Mouse (Mus musculus): ENCODE measurements around the gene Itih5. TPM values are rescaled to one million over a fixed set of nuclear protein-coding genes. Genes with fewer than 3 reads are reported as not detected.

Itih5 gene
- polyA plus RNA-seq, 1 experiment from 2014 or later: 7.7 TPM

DNA sequence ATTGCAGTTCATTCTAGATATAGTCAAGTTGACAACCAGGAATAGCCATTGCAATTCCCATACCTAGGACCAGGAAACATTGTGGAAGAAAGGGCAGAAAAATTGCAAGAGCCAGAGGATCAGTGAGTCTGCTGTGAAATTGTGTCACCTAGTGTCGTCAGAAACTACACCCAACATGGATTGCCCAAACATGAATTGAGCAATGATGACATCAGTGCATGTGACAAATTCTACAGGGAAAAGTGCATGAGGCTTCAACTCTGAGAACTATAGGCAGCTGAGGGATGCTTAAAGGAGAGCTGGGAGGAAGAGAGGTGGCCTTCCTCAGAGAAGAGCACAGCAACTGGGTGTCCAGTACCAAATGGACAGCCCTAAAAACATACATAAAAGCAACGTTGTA is 16.1 kb upstream of the Itih5 start:
- Histone ChIP-seq H3K4me1 (no peaks in the 10 kb centered on the region), H3K9me3 (replicated peaks) (no peaks in the 10 kb centered on the region), H3K27ac (no peak overlapping the region), H3K27me3 (no peaks in the 10 kb centered on the region), H3K9ac (no peak overlapping the region), H3K4me2 (replicated peaks) (no peak overlapping the region), H3K36me3 (no peaks in the 10 kb centered on the region), H3K4me3 (no peak overlapping the region)
- 72% methylated on average over 2 of the region's 2 CpGs for WGBS
- no peak for ATAC-seq (ENCODE audit: low FRiP score)

DNA sequence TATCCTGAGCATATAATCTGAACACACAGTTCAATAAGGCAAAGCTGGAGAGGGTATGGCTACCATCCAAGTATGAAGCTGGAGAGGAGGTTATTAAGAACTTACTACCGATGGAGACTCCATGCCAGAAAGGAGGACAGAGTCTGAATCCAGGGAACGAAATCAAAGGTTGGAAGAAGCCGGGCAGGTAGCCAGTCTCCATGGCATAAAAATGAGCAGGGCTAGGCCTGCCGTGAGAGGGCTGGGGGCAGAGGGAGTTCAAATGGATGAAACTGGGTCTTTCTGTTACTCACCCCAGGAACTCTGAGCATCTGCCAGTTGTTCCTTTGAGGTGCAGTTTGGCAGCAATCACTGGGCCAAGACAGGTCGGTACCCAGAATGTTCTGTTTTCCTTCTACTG is 12.9 kb upstream of the Itih5 start:
- H3K4me2 ChIP-seq (replicated peaks): no peak overlapping the region
- no peak overlapping the region for H3K4me3 ChIP-seq
- no peaks in the 10 kb centered on the region for H3K4me1 ChIP-seq
- ATAC-seq (ENCODE audit: low FRiP score): no peak
- H3K9ac ChIP-seq: no peak overlapping the region
- WGBS: 76% methylated on average over 5 of the region's 5 CpGs
- H3K9me3 ChIP-seq (replicated peaks): no peaks in the 10 kb centered on the region
- no peaks in the 10 kb centered on the region for H3K27me3 ChIP-seq
- no peak overlapping the region for H3K27ac ChIP-seq
- H3K36me3 ChIP-seq: no peaks in the 10 kb centered on the region

GRCm38 (mm10) chr2:10142472-10143454 is 10.6 kb upstream of the Itih5 start:
- H3K9me3 ChIP-seq (replicated peaks): no peaks in the 10 kb centered on the region
- no peak overlapping the region for H3K27ac ChIP-seq
- no peaks in the 10 kb centered on the region for H3K4me1 ChIP-seq
- H3K36me3 ChIP-seq: no peaks in the 10 kb centered on the region
- H3K9ac ChIP-seq: no peak overlapping the region
- H3K27me3 ChIP-seq: 0 out of 2 replicates have a peak, but pooled peaks cover 2% of the 10 kb centered on the region
- no peak overlapping the region for H3K4me3 ChIP-seq
- peak; percentile 73 for ATAC-seq (ENCODE audit: low FRiP score)
- no peak overlapping the region for H3K4me2 ChIP-seq (replicated peaks)
- 35% methylated on average over 8 of the region's 8 CpGs for WGBS

- H3K4me3 ChIP-seq: no peak overlapping the region
- no peaks in the 10 kb centered on the region for H3K9me3 ChIP-seq (replicated peaks)
- H3K4me1 ChIP-seq: no peaks in the 10 kb centered on the region
- no peaks in the 10 kb centered on the region for H3K36me3 ChIP-seq
- H3K27me3 ChIP-seq: 0 out of 2 replicates have a peak, but pooled peaks cover 2% of the 10 kb centered on the region
- no peak overlapping the region for H3K9ac ChIP-seq
- WGBS: 71% methylated on average over 6 of the region's 6 CpGs
- no peak overlapping the region for H3K4me2 ChIP-seq (replicated peaks)
- no peak overlapping the region for H3K27ac ChIP-seq
- no peak for ATAC-seq (ENCODE audit: low FRiP score)
Observed at GRCm38 (mm10) chr2:10145514-10145913, 7.9 kb upstream of the Itih5 start.

- H3K36me3 ChIP-seq: no peaks in the 10 kb centered on the region
- H3K4me3 ChIP-seq: no peak overlapping the region
- no peak overlapping the region for H3K27ac ChIP-seq
- 77% methylated on average over 8 of the region's 8 CpGs for WGBS
- no peak overlapping the region for H3K9ac ChIP-seq
- no peaks in the 10 kb centered on the region for H3K4me1 ChIP-seq
- H3K9me3 ChIP-seq (replicated peaks): no peaks in the 10 kb centered on the region
- H3K27me3 ChIP-seq: 0 out of 2 replicates have a peak, but pooled peaks cover 2% of the 10 kb centered on the region
- H3K4me2 ChIP-seq (replicated peaks): no peak overlapping the region
- ATAC-seq (ENCODE audit: low FRiP score): no peak
Observed at GRCm38 (mm10) chr2:10147176-10147575, 6.2 kb upstream of the Itih5 start.

DNA sequence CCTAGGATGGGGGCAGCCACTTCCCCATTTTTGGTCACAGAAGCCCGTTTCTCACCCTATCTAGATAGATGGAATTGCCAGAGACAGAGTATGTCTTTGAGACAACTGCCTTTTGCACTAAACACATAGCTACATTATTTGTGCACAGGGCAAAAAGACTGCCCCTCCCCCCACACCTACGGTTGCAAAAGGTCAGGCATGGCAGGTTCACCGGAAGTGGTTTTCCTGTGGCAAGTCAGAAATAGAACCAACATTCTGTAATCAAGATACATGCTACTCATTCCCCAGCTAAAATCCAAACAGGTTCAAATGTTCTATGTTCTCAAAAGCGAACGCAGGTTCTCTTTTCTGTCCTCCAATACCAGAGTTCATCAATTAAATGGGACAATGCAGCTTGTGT is 781 bp upstream of the Itih5 start:
- no peak overlapping the region for H3K4me2 ChIP-seq (replicated peaks)
- no peaks in the 10 kb centered on the region for H3K36me3 ChIP-seq
- H3K9me3 ChIP-seq (replicated peaks): no peaks in the 10 kb centered on the region
- H3K9ac ChIP-seq: no peak overlapping the region
- 86% methylated on average over 5 of the region's 5 CpGs for WGBS
- no peaks in the 10 kb centered on the region for H3K27me3 ChIP-seq
- H3K4me1 ChIP-seq: peaks cover 15% of the 10 kb centered on the region; the same call in 1 of the 2 replicates
- no peak overlapping the region for H3K4me3 ChIP-seq
- H3K27ac ChIP-seq: no peak overlapping the region
- ATAC-seq (ENCODE audit: low FRiP score): no peak

GRCm38 (mm10) chr2:10157184-10157583 is 3.8 kb downstream of the Itih5 start:
- no peak overlapping the region for H3K4me2 ChIP-seq (replicated peaks)
- no peak for ATAC-seq (ENCODE audit: low FRiP score)
- no peak overlapping the region for H3K27ac ChIP-seq
- H3K9ac ChIP-seq: no peak overlapping the region
- no peaks in the 10 kb centered on the region for H3K9me3 ChIP-seq (replicated peaks)
- no peaks in the 10 kb centered on the region for H3K36me3 ChIP-seq
- 90% methylated on average over 10 of the region's 10 CpGs for WGBS
- H3K27me3 ChIP-seq: no peaks in the 10 kb centered on the region
- H3K4me1 ChIP-seq: peaks cover 15% of the 10 kb centered on the region; the same call in 1 of the 2 replicates
- H3K4me3 ChIP-seq: no peak overlapping the region

GRCm38 (mm10) chr2:10162011-10162410 is 8.6 kb downstream of the Itih5 start:
- WGBS: 92% methylated on average over 4 of the region's 4 CpGs
- H3K36me3 ChIP-seq: no peaks in the 10 kb centered on the region
- H3K4me3 ChIP-seq: no peak overlapping the region
- H3K9me3 ChIP-seq (replicated peaks): no peaks in the 10 kb centered on the region
- H3K27me3 ChIP-seq: no peaks in the 10 kb centered on the region
- no peak overlapping the region for H3K4me2 ChIP-seq (replicated peaks)
- no peak for ATAC-seq (ENCODE audit: low FRiP score)
- no peak overlapping the region for H3K27ac ChIP-seq
- H3K9ac ChIP-seq: no peak overlapping the region
- H3K4me1 ChIP-seq: no peaks in the 10 kb centered on the region

DNA sequence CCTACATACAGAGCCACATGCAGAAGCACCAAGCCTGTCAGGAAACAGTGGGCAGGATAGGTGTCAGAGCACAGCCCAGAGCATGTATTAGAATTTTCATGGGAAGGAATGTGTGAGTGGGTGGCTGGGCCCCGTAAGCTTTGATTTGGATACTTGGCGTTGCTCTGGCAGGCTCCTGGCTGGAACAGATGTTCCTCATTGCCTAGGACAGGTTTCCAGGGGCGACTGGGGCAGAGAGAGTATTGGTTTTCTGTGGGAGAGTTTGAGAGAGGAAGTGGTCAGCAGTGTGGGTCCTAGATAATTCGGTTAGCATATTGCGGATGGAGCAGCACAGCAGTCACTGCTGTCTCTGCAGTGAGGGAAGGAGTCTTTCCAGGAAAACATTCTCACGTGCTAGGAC is 13.3 kb downstream of the Itih5 start:
- H3K9ac ChIP-seq: no peak overlapping the region
- H3K27ac ChIP-seq: no peak overlapping the region
- H3K4me3 ChIP-seq: no peak overlapping the region
- no peaks in the 10 kb centered on the region for H3K9me3 ChIP-seq (replicated peaks)
- H3K27me3 ChIP-seq: no peaks in the 10 kb centered on the region
- H3K4me1 ChIP-seq: no peaks in the 10 kb centered on the region
- no peak for ATAC-seq (ENCODE audit: low FRiP score)
- no peak overlapping the region for H3K4me2 ChIP-seq (replicated peaks)
- H3K36me3 ChIP-seq: no peaks in the 10 kb centered on the region
- WGBS: 57% methylated on average over 6 of the region's 6 CpGs

GRCm38 (mm10) chr2:10167283-10167682 is 13.9 kb downstream of the Itih5 start:
- H3K27me3 ChIP-seq: no peaks in the 10 kb centered on the region
- H3K4me3 ChIP-seq: no peak overlapping the region
- no peaks in the 10 kb centered on the region for H3K9me3 ChIP-seq (replicated peaks)
- H3K4me1 ChIP-seq: no peaks in the 10 kb centered on the region
- WGBS: 87% methylated on average over 11 of the region's 11 CpGs
- no peaks in the 10 kb centered on the region for H3K36me3 ChIP-seq
- no peak overlapping the region for H3K9ac ChIP-seq
- no peak overlapping the region for H3K4me2 ChIP-seq (replicated peaks)
- ATAC-seq (ENCODE audit: low FRiP score): no peak
- H3K27ac ChIP-seq: no peak overlapping the region

- no peak for ATAC-seq (ENCODE audit: low FRiP score)
- Histone ChIP-seq H3K9me3 (replicated peaks) (no peaks in the 10 kb centered on the region), H3K27me3 (no peaks in the 10 kb centered on the region), H3K4me3 (no peak overlapping the region), H3K27ac (no peak overlapping the region), H3K4me2 (replicated peaks) (no peak overlapping the region), H3K9ac (no peak overlapping the region), H3K4me1 (no peaks in the 10 kb centered on the region), H3K36me3 (no peaks in the 10 kb centered on the region)
- WGBS: 59% methylated on average over 8 of the region's 8 CpGs
Observed at GRCm38 (mm10) chr2:10168016-10168415, 14.6 kb downstream of the Itih5 start.

- H3K9ac ChIP-seq: no peak overlapping the region
- 91% methylated on average over 16 of the region's 16 CpGs for WGBS
- H3K4me1 ChIP-seq: no peaks in the 10 kb centered on the region
- H3K9me3 ChIP-seq (replicated peaks): no peaks in the 10 kb centered on the region
- H3K27ac ChIP-seq: no peak overlapping the region
- no peaks in the 10 kb centered on the region for H3K27me3 ChIP-seq
- ATAC-seq (ENCODE audit: low FRiP score): no peak
- H3K36me3 ChIP-seq: no peaks in the 10 kb centered on the region
- no peak overlapping the region for H3K4me3 ChIP-seq
- no peak overlapping the region for H3K4me2 ChIP-seq (replicated peaks)
Observed at GRCm38 (mm10) chr2:10169991-10170390, 16.6 kb downstream of the Itih5 start.

DNA sequence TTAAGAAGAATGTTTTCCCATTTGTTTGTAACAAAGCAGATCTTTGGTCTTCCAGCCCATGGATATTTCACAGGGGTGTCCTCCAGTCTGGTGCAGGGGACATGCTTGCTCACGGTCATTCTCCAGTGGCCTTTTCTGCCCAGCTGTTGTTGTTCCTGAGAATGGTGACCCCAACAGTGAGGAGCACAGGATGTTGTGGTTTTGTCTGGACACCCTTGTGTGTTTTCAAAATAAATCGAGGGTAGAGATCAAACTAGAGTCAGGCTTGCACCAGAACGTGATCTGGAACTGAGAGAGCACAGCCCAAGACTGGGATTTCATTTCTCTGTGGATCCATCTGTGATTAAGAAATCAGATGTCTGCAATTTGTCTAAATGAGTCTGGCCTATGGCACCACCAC is 40.2 kb downstream of the Itih5 start:
- no peaks in the 10 kb centered on the region; the same call in 1 of the 2 replicates for H3K9me3 ChIP-seq (replicated peaks)
- H3K4me2 ChIP-seq (replicated peaks): no peak overlapping the region
- 60% methylated on average over 3 of the region's 3 CpGs for WGBS
- H3K9ac ChIP-seq: no peak overlapping the region
- H3K27ac ChIP-seq: no peak overlapping the region
- no peaks in the 10 kb centered on the region for H3K4me1 ChIP-seq
- no peaks in the 10 kb centered on the region for H3K36me3 ChIP-seq
- ATAC-seq (ENCODE audit: low FRiP score): no peak
- no peak overlapping the region for H3K4me3 ChIP-seq
- H3K27me3 ChIP-seq: no peaks in the 10 kb centered on the region
